Comparison of ENCODE assay signal across 24 mouse cellular contexts in the genomic region with DNA sequence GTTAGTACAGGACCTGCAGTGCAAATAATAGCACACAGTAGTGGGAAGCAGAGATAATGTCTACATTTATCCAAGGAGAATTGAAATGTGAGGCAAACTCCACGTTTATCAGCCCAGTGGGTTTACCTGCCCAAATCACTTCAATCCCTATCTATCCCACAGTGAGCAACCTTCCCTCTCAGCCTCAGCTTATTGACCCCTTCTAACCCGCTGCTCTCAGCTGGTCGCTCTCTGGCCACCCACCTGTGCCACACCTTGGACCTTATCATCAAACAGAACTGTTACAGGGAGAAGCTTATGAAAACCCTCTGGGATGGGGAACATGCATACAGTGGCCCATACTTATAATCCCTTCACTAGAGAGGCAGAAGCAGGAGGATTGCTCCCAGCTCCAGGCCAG. TPM values are rescaled to one million over a fixed set of nuclear protein-coding genes. Genes with fewer than 3 reads are reported as not detected.
"Had no signal": no experiment of that assay in that cellular context is flagged by ENCODE, and none has a peak within 500 bp of the region (broad histone marks: within the 10 kb centered on the region; RNA-seq: fewer than 3 reads in every experiment).

No protein-coding gene starts in this region.

- H3K27me3 ChIP-seq: heart, embryonic 13.5 days; heart, embryonic 15.5 days; hindbrain, embryonic 13.5 days; hindbrain, embryonic 15.5 days; limb, embryonic 12.5 days had no signal

- H3K4me3 ChIP-seq: gastrocnemius, adult 2 months; heart, embryonic 10.5 days; heart, embryonic 13.5 days; heart, embryonic 15.5 days; hindbrain, embryonic 13.5 days; hindbrain, embryonic 15.5 days; layer of hippocampus, adult 2 months; left cerebral cortex, adult 2 months; limb, embryonic 10.5 days; limb, embryonic 12.5 days had no signal

- H3K9ac ChIP-seq: heart, embryonic 13.5 days; heart, embryonic 15.5 days; hindbrain, embryonic 13.5 days; hindbrain, embryonic 15.5 days; limb, embryonic 12.5 days had no signal

- H3K4me2 ChIP-seq: heart, embryonic 13.5 days; heart, embryonic 15.5 days; hindbrain, embryonic 13.5 days; hindbrain, embryonic 15.5 days; limb, embryonic 12.5 days; liver, embryonic 11.5 days had no signal

- H3K27ac ChIP-seq: gastrocnemius, adult 2 months; heart, embryonic 10.5 days; heart, embryonic 13.5 days; heart, embryonic 15.5 days; hindbrain, embryonic 13.5 days; hindbrain, embryonic 15.5 days; hindbrain, postnatal 0 days; layer of hippocampus, adult 2 months; left cerebral cortex, adult 2 months; limb, embryonic 10.5 days; limb, embryonic 12.5 days had no signal

- DNase-seq: gastrocnemius, adult 2 months; gastrocnemius, postnatal 10 days; gastrocnemius, postnatal 25 days; heart, adult 18-20 months; heart, postnatal 14 days; heart, postnatal 36 days; kidney, adult 18-20 months; kidney, adult 8-10 months; kidney, postnatal 10 days; kidney, postnatal 25 days; kidney, postnatal 4 days; liver had no signal

- H3K4me1 ChIP-seq: heart, embryonic 10.5 days; hindbrain, embryonic 13.5 days; limb, embryonic 10.5 days had no signal

- ATAC-seq: hindbrain, postnatal 0 days had no signal

- H3K9me3 ChIP-seq: heart, embryonic 10.5 days; heart, embryonic 13.5 days; heart, embryonic 15.5 days; hindbrain, embryonic 13.5 days; hindbrain, embryonic 15.5 days; limb, embryonic 10.5 days; limb, embryonic 12.5 days had no signal

- H3K36me3 ChIP-seq: heart, embryonic 10.5 days; heart, embryonic 13.5 days; heart, embryonic 15.5 days; hindbrain, embryonic 13.5 days; hindbrain, embryonic 15.5 days; limb, embryonic 10.5 days; limb, embryonic 12.5 days had no signal

RNA-seq across cellular contexts. Expression of gene Pcsk5, which starts 10.7 kb away (rescaled TPM):
- total RNA-seq: granulocyte monocyte progenitor cell, adult 5-6 weeks had no signal
